Mouse (Mus musculus): ENCODE measurements at regions not wholly inside any gene's neighbourhood (a gene's known extent, or its start where the extent isn't known, plus 50 kb on each side); places are given as distances from the start of the nearest gene placed in this dataset.

DNA sequence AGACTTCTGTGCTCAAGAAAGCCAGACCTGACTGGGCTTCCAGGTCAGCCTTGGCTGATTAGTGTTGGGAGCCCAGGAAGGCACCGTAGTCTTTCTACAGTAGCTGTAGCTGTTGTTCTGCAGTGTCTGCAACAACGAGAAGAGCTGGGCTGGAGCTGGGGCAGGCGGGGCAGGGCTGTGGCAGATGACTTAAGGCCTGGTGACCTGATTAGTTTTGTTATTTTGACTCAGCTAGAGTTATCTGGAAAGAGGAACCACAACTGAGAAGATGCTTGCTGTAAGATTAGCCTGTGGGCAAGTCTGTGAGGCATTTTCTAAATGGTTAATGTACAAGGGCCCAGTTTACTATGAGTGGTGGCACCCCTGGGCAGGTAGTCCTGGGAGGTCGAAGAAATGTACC is 104.3 kb downstream of the Plxna1 start:
- Histone ChIP-seq H3K36me3 (ENCODE audit: control insufficient read depth, insufficient read depth, low read length) (no peaks in the 10 kb centered on the region), H3K9ac (ENCODE audit: low read depth, low read length) (no peak overlapping the region), H3K27me3 (ENCODE audit: control insufficient read depth, insufficient read depth, low read depth, low read length) (no peaks in the 10 kb centered on the region), H3K9me3 (replicated peaks; ENCODE audit: control insufficient read depth, low read length, poor library complexity, severe bottlenecking) (no peaks in the 10 kb centered on the region), H3K27ac (ENCODE audit: low read length) (peak overlapping the region; percentile 67; the same call in 1 of the 2 replicates), H3K4me3 (ENCODE audit: low read depth, low read length) (no peak overlapping the region), H3K4me1 (ENCODE audit: control insufficient read depth, insufficient read depth, low read length) (peaks cover 12% of the 10 kb centered on the region; the same call in 1 of the 2 replicates), H3K4me2 (ENCODE audit: low read length) (no peak overlapping the region)
- ATAC-seq, result no peak
- 76% methylated on average over 4 of the region's 4 CpGs for WGBS

DNA sequence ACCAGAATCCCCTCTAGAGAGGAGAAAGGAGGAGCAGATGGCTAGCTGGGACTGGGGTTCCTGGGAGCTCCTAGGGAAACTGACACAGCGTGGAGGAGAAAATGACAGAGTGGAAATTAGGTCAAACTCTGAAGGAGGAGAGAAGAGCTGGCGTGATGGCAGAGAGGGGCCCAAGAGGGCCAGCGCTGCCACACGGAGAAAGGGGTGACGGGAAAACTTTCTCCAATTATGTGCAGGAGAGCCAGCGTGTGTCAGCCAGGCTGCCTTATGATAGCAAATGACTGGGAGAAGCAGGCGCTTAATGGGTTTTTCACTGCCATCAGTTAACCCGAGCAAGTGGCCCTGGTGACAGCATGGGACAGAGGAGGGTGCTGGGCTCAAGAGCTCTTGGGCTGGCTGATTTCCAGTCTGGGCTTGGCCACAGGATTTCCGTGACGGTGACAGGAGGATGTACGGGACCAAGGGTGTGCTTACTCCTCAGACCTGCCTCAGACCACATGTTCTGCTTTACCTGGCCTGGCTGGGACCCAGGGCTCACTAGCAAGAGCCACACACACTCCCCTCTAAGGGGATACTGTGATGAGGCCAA is 102.9 kb downstream of the Plxna1 start:
- no peaks in the 10 kb centered on the region for H3K9me3 ChIP-seq (replicated peaks; ENCODE audit: control insufficient read depth, low read length, poor library complexity, severe bottlenecking)
- no peak overlapping the region for H3K4me3 ChIP-seq (ENCODE audit: low read depth, low read length)
- no peak overlapping the region for H3K4me2 ChIP-seq (ENCODE audit: low read length)
- no peak overlapping the region for H3K9ac ChIP-seq (ENCODE audit: low read depth, low read length)
- H3K27me3 ChIP-seq (ENCODE audit: control insufficient read depth, insufficient read depth, low read depth, low read length), result no peaks in the 10 kb centered on the region
- peaks cover 5% of the 10 kb centered on the region; the same call in 1 of the 2 replicates for H3K4me1 ChIP-seq (ENCODE audit: control insufficient read depth, insufficient read depth, low read length)
- H3K27ac ChIP-seq (ENCODE audit: low read length), result no peak overlapping the region
- WGBS, result 59% methylated on average over 11 of the region's 11 CpGs
- ATAC-seq, result no peak
- no peaks in the 10 kb centered on the region for H3K36me3 ChIP-seq (ENCODE audit: control insufficient read depth, insufficient read depth, low read length)

DNA sequence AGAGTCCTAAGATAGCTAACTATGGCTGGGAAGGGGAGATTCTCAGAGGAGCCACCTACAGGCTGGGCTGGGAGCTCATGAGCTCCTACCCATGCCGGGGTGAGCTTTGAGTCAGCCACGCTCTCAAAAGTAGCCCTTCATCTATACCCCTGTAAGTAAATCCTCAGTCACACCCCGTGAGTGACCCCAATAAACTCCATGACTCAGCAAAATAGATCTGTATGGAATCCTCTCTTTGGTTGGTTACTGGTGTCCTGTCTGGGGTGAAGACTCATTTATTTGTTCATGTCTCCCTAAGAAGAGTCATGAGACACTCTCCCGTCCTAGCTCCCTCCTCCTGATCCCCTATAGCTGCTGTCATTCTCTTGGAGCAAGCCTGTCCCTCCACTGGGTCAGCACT is 99.5 kb downstream of the Plxna1 start:
- Histone ChIP-seq H3K9me3 (replicated peaks; ENCODE audit: control insufficient read depth, low read length, poor library complexity, severe bottlenecking) (no peaks in the 10 kb centered on the region), H3K4me1 (ENCODE audit: control insufficient read depth, insufficient read depth, low read length) (peaks cover 5% of the 10 kb centered on the region; the same call in 1 of the 2 replicates), H3K9ac (ENCODE audit: low read depth, low read length) (no peak overlapping the region), H3K27ac (ENCODE audit: low read length) (no peak overlapping the region), H3K36me3 (ENCODE audit: control insufficient read depth, insufficient read depth, low read length) (no peaks in the 10 kb centered on the region), H3K4me3 (ENCODE audit: low read depth, low read length) (no peak overlapping the region), H3K27me3 (ENCODE audit: control insufficient read depth, insufficient read depth, low read depth, low read length) (no peaks in the 10 kb centered on the region), H3K4me2 (ENCODE audit: low read length) (no peak overlapping the region)
- no peak for ATAC-seq
- 79% methylated on average over 4 of the region's 4 CpGs for WGBS

DNA sequence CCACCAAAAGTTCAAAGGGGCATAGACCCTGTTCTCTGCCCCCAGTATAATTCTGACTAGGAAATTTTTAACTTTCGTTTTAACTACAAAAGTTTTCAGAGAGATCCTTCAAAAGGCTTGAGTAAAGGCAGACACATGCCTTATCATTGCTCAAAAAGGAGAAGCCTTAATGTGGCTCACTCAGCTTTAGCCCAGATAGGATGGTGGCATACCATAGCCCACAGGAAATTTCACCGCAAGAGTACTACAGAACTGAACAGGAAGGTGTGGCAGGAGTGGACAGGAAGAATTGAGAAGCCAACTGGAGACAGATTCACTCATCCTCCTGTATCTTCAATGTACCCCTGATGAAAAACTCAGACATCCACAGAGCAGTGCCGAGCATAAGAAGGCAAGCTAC is 97.1 kb downstream of the Plxna1 start:
- Histone ChIP-seq H3K36me3 (ENCODE audit: control insufficient read depth, insufficient read depth, low read length) (no peaks in the 10 kb centered on the region), H3K27ac (ENCODE audit: low read length) (no peak overlapping the region), H3K4me2 (ENCODE audit: low read length) (no peak overlapping the region), H3K9ac (ENCODE audit: low read depth, low read length) (no peak overlapping the region), H3K4me3 (ENCODE audit: low read depth, low read length) (no peak overlapping the region), H3K4me1 (ENCODE audit: control insufficient read depth, insufficient read depth, low read length) (peaks cover 5% of the 10 kb centered on the region; the same call in 1 of the 2 replicates), H3K27me3 (ENCODE audit: control insufficient read depth, insufficient read depth, low read depth, low read length) (no peaks in the 10 kb centered on the region), H3K9me3 (replicated peaks; ENCODE audit: control insufficient read depth, low read length, poor library complexity, severe bottlenecking) (no peaks in the 10 kb centered on the region)
- 90% methylated on average over 3 of the region's 3 CpGs for WGBS
- ATAC-seq, result no peak

Data from midbrain, embryonic 16.5 days (tissue).